Mouse (Mus musculus) heart, adult 8-10 months (tissue): ENCODE data around the gene Ubl3. TPM values are rescaled to one million over a fixed set of nuclear protein-coding genes. Genes with fewer than 3 reads are reported as not detected.

Experiments used
- DNase-seq: peaks from one replicate; pipeline ENCODE4 v3.0.0; 2022; ENCODE audit warnings: low spot score
- total RNA-seq, 4 experiments: library from RNA; stranded (reverse); gene quantifications; 2 replicates each; pipeline ENCODE4 v1.2.4; 2022

Gene Ubl3
- total RNA-seq, 4 experiments from 2014 or later: 86.1 to 99.8 (median 92.6) TPM

- no peak for DNase-seq
Measured at GRCm38 (mm10) chr5:148486202-148486601, 66.4 kb downstream of the Ubl3 start.

- no peak for DNase-seq
Measured at GRCm38 (mm10) chr5:148481745-148482144, 70.8 kb downstream of the Ubl3 start.

- no peak for DNase-seq
Measured at GRCm38 (mm10) chr5:148474346-148474745, 78.2 kb downstream of the Ubl3 start.

- DNase-seq: no peak
Measured at GRCm38 (mm10) chr5:148468626-148469441, 83.8 kb downstream of the Ubl3 start.

GRCm38 (mm10) chr5:148466933-148467607 is 85.5 kb downstream of the Ubl3 start:
- DNase-seq: no peak

- no peak for DNase-seq
Measured at GRCm38 (mm10) chr5:148466116-148466515, 86.5 kb downstream of the Ubl3 start.

DNA sequence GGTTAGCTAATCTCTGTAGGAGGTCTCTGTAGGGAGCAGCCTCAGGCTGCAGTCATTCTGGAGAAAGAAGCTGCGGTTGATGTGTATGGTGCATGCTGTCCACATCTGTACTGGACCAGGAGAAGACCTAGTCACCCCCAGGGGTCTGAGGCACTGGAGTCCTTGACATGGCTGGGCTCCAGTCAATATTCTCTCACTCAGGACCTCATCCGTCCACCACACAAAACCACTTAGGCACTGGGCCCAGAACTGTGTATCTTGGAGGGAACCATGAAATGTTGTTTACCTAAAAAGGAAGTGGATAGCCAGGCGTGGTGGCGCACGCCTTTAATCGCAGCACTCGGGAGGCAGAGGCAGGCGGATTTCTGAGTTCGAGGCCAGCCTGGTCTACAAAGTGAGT is 87.5 kb downstream of the Ubl3 start:
- no peak for DNase-seq

DNA sequence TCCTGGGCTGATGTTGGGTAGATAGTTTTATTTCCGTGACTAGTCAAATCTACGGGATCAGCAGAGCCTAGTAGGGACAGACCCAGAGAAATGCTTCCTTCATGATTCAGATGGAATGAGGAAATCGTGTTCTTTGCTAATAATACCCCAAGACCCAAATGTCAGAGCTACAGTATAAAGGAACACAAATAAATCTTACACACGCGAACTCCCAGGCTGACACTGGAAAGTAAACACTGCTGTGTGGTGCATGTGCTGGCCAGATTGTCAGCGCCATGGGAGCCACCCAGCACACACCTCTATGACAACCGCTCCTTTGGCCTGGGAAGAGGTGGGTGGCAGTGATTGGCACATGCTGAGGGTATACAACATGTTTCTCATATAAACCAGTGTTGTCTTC is 88.1 kb downstream of the Ubl3 start:
- no peak for DNase-seq

DNA sequence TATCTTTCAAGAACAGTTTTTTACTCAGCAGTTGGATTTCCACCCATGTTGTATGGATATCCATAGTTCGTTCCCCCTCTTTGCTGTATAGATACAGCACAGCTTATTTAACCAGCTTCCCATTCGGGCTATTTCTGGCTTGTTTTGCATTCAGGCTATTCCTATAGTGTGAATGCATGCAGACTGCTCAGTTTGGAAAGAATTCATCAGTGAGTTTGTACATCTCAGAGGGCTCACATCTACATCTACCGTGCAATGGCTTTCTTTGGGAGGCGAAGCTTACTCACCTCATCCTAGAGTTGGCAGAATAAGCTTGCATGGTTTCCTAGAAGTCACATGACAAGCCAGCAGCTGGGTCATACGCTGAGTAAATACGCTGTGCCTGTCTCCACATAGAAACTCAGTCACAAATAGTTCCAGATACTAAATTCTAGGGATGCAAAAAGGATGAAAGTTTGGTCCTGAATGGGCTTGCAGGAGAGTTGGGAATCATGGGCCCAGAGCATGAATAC is 88.8 kb downstream of the Ubl3 start:
- DNase-seq: no peak

Other genes starting within 250 kb of the Ubl3 start
- 10 to 100 TPM in 3 of 4 experiments, 1 to 10 TPM in 1; 9.3 to 13.4 (median 10.9) TPM for gene Slc7a1, start 152.9 kb downstream of the Ubl3 start, total RNA-seq